Comparison of ENCODE assay signal across 27 mouse cellular contexts in the genomic region with DNA sequence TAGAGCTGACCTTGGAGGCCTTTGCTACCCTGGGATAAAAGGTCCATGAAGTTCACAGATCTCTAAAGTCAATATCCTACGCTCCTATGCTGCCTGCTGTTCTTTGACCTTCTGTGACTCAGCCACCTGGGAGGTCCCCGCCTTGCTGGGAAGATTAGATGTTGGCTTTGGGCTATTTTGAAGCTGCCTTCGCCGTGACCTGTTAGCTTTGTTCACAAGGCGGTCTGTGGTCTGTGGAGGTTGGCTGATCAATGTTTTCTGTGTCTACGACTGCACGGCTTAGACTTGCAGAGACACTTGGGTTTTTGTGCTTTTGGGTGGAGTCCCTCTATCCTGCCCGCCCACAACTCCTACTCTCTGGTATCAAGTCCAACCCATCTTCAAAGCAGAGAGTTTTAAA. TPM values are rescaled to one million over a fixed set of nuclear protein-coding genes. Genes with fewer than 3 reads are reported as not detected.
DNase-seq lines count a peak whose midpoint lies in the region; ATAC-seq lines count a peak whose summit lies in the region.
"Had no signal": no experiment of that assay in that cellular context is flagged by ENCODE, and none has a peak within 500 bp of the region (broad histone marks: within the 10 kb centered on the region; RNA-seq: fewer than 3 reads in every experiment).

No protein-coding gene starts in this region.

- DNase-seq in ZHBTc4 (ENCODE audit: low read depth, low spot score) = peak; percentile 60
- DNase-seq in forebrain, embryonic 14.5 days (ENCODE audit: low spot score) = no peak
- DNase-seq in lung, adult 18-20 months = no peak
- DNase-seq in thymus, postnatal 0 days (ENCODE audit: low spot score) = no peak
- DNase-seq: adrenal gland, postnatal 36 days; cerebellum, adult 9-11 months; gastrocnemius, postnatal 10 days; kidney, adult 11 months; kidney, postnatal 36 days; lung, postnatal 10 days; thymus, adult 18-20 months; thymus, postnatal 4 days had no signal

- H3K4me1 ChIP-seq in intestine, embryonic 16.5 days (ENCODE audit: control insufficient read depth, insufficient read depth, low read length) = no peaks in the 10 kb centered on the region
- no peaks in the 10 kb centered on the region for H3K4me1 ChIP-seq in intestine, embryonic 15.5 days (replicated peaks)
- peaks cover 5% of the 10 kb centered on the region; the same call in 1 of the 2 replicates for H3K4me1 ChIP-seq in stomach, embryonic 14.5 days (ENCODE audit: control insufficient read depth, insufficient read depth, low read length)
- peaks cover under 1% of the 10 kb centered on the region; the same call in 1 of the 2 replicates for H3K4me1 ChIP-seq in forebrain, embryonic 14.5 days (ENCODE audit: control insufficient read depth, insufficient read depth, low read length)
- H3K4me1 ChIP-seq: embryonic facial prominence, embryonic 15.5 days; hindbrain, embryonic 15.5 days had no signal

- H3K9me3 ChIP-seq in intestine, embryonic 16.5 days (ENCODE audit: control insufficient read depth, low read length) = no peaks in the 10 kb centered on the region
- no peaks in the 10 kb centered on the region for H3K9me3 ChIP-seq in intestine, embryonic 15.5 days
- no peaks in the 10 kb centered on the region for H3K9me3 ChIP-seq in stomach, embryonic 14.5 days (ENCODE audit: control insufficient read depth, low read depth, low read length)
- H3K9me3 ChIP-seq in forebrain, embryonic 14.5 days (replicated peaks; ENCODE audit: control insufficient read depth, low read length) = no peaks in the 10 kb centered on the region
- H3K9me3 ChIP-seq: embryonic facial prominence, embryonic 15.5 days; hindbrain, embryonic 15.5 days; kidney, embryonic 15.5 days; midbrain, embryonic 10.5 days; neural tube, embryonic 15.5 days had no signal

- H3K27me3 ChIP-seq in intestine, embryonic 16.5 days (replicated peaks; ENCODE audit: control insufficient read depth, insufficient read depth, low read length) = no peaks in the 10 kb centered on the region
- no peaks in the 10 kb centered on the region for H3K27me3 ChIP-seq in intestine, embryonic 15.5 days (replicated peaks)
- no peaks in the 10 kb centered on the region for H3K27me3 ChIP-seq in stomach, embryonic 14.5 days (ENCODE audit: control insufficient read depth, insufficient read depth, low read length)
- no peaks in the 10 kb centered on the region for H3K27me3 ChIP-seq in forebrain, embryonic 14.5 days (replicated peaks; ENCODE audit: control insufficient read depth, insufficient read depth, low read length)
- H3K27me3 ChIP-seq: embryonic facial prominence, embryonic 15.5 days; hindbrain, embryonic 15.5 days; kidney, embryonic 15.5 days; neural tube, embryonic 15.5 days had no signal

- no peak overlapping the region for H3K9ac ChIP-seq in intestine, embryonic 16.5 days (ENCODE audit: low read depth, low read length)
- no peak overlapping the region for H3K9ac ChIP-seq in intestine, embryonic 15.5 days
- H3K9ac ChIP-seq in stomach, embryonic 14.5 days (replicated peaks; ENCODE audit: low read depth, low read length) = no peak overlapping the region
- H3K9ac ChIP-seq in forebrain, embryonic 14.5 days (ENCODE audit: low read length) = no peak overlapping the region
- H3K9ac ChIP-seq: embryonic facial prominence, embryonic 15.5 days; hindbrain, embryonic 15.5 days; kidney, embryonic 15.5 days; neural tube, embryonic 15.5 days had no signal

- 73% methylated on average over 8 of the region's 8 CpGs for WGBS in intestine, embryonic 16.5 days
- 65% methylated on average over 8 of the region's 8 CpGs for WGBS in intestine, embryonic 15.5 days
- 65% methylated on average over 8 of the region's 8 CpGs for whole genome bisulfite sequencing in stomach, embryonic 14.5 days
- 88% methylated on average over 8 of the region's 8 CpGs for WGBS in forebrain, embryonic 14.5 days

- H3K36me3 ChIP-seq in intestine, embryonic 16.5 days (ENCODE audit: control insufficient read depth, insufficient read depth, low read length) = no peaks in the 10 kb centered on the region
- H3K36me3 ChIP-seq in intestine, embryonic 15.5 days = no peaks in the 10 kb centered on the region
- no peaks in the 10 kb centered on the region for H3K36me3 ChIP-seq in stomach, embryonic 14.5 days (ENCODE audit: control insufficient read depth, insufficient read depth, low read length)
- no peaks in the 10 kb centered on the region for H3K36me3 ChIP-seq in forebrain, embryonic 14.5 days (ENCODE audit: control insufficient read depth, insufficient read depth, low read length)
- H3K36me3 ChIP-seq: embryonic facial prominence, embryonic 15.5 days; hindbrain, embryonic 15.5 days; kidney, embryonic 15.5 days; midbrain, embryonic 10.5 days; neural tube, embryonic 15.5 days had no signal

- H3K4me3 ChIP-seq in intestine, embryonic 16.5 days (ENCODE audit: low read length) = no peak overlapping the region
- no peak overlapping the region for H3K4me3 ChIP-seq in intestine, embryonic 15.5 days (replicated peaks)
- no peak overlapping the region for H3K4me3 ChIP-seq in stomach, embryonic 14.5 days (ENCODE audit: low read depth, low read length)
- H3K4me3 ChIP-seq in forebrain, embryonic 14.5 days (ENCODE audit: low read depth, low read length) = no peak overlapping the region
- H3K4me3 ChIP-seq: embryonic facial prominence, embryonic 15.5 days; hindbrain, embryonic 15.5 days; kidney, embryonic 15.5 days; midbrain, embryonic 10.5 days; neural tube, embryonic 15.5 days had no signal

- H3K27ac ChIP-seq in intestine, embryonic 16.5 days (ENCODE audit: low read length) = no peak overlapping the region
- no peak overlapping the region for H3K27ac ChIP-seq in intestine, embryonic 15.5 days
- no peak overlapping the region for H3K27ac ChIP-seq in stomach, embryonic 14.5 days (ENCODE audit: low read length)
- no peak overlapping the region for H3K27ac ChIP-seq in forebrain, embryonic 14.5 days (ENCODE audit: low read depth, low read length)
- H3K27ac ChIP-seq: embryonic facial prominence, embryonic 15.5 days; hindbrain, embryonic 15.5 days; kidney, embryonic 15.5 days; midbrain, embryonic 10.5 days; neural tube, embryonic 15.5 days had no signal

- ATAC-seq in intestine, embryonic 16.5 days = peak; percentile 52; the same call in 1 of the 2 replicates
- ATAC-seq in intestine, embryonic 15.5 days = no peak
- ATAC-seq in stomach, embryonic 14.5 days (ENCODE audit: insufficient number of reproducible peaks, insufficient read depth, low FRiP score, low read depth) = peak; percentile 46; the same call in 1 of the 2 replicates
- no peak for ATAC-seq in forebrain, embryonic 14.5 days
- ATAC-seq: forebrain, embryonic 16.5 days had no signal

- H3K4me2 ChIP-seq in intestine, embryonic 16.5 days (ENCODE audit: low read depth, low read length) = no peak overlapping the region
- H3K4me2 ChIP-seq in intestine, embryonic 15.5 days (replicated peaks) = no peak overlapping the region
- no peak overlapping the region for H3K4me2 ChIP-seq in stomach, embryonic 14.5 days (replicated peaks; ENCODE audit: low read depth, low read length)
- no peak overlapping the region for H3K4me2 ChIP-seq in forebrain, embryonic 14.5 days (ENCODE audit: low read length)
- H3K4me2 ChIP-seq: embryonic facial prominence, embryonic 15.5 days; heart, embryonic 11.5 days; hindbrain, embryonic 15.5 days; kidney, embryonic 15.5 days; neural tube, embryonic 15.5 days had no signal

RNA-seq across cellular contexts. Expression of gene Gm11011, which starts 2.9 kb away (rescaled TPM):
- not detected in 2 replicates for polyA plus RNA-seq in intestine, embryonic 16.5 days (2015; fragmentation: Nextera tagmentation; extraction: Ambion mirVana)
- not detected in 2 replicates for polyA plus RNA-seq in intestine, embryonic 15.5 days (2015; fragmentation: Nextera tagmentation; extraction: Ambion mirVana)
- polyA plus RNA-seq in stomach, embryonic 14.5 days (2014; fragmentation: Nextera tagmentation; extraction: Ambion mirVana) = not detected in 2 replicates
- not detected in 2 replicates for polyA plus RNA-seq in forebrain, embryonic 14.5 days (2014; fragmentation: Nextera tagmentation; extraction: Ambion mirVana)
- not detected in 2 replicates for polyA plus RNA-seq in thymus, postnatal 0 days (2015; fragmentation: Nextera tagmentation; extraction: Ambion mirVana)
- polyA plus RNA-seq: cortical plate, adult 2 months; embryonic facial prominence, embryonic 15.5 days; forebrain, embryonic 16.5 days; heart, embryonic 11.5 days; heart, postnatal 0 days; hindbrain, embryonic 15.5 days; kidney, embryonic 15.5 days; liver, adult 2 months; liver, embryonic 16.5 days; midbrain, embryonic 10.5 days; midbrain, postnatal 0 days; neural tube, embryonic 15.5 days had no signal

RNA-seq across cellular contexts. Expression of gene Tshz2, which starts 42.4 kb away (rescaled TPM):
- 12.7 and 14.0 TPM in 2 replicates for polyA plus RNA-seq in intestine, embryonic 16.5 days (2015; fragmentation: Nextera tagmentation; extraction: Ambion mirVana)
- 15.8 and 17.2 TPM in 2 replicates for polyA plus RNA-seq in intestine, embryonic 15.5 days (2015; fragmentation: Nextera tagmentation; extraction: Ambion mirVana)
- polyA plus RNA-seq in stomach, embryonic 14.5 days (2014; fragmentation: Nextera tagmentation; extraction: Ambion mirVana) = 18.0 and 20.1 TPM in 2 replicates
- polyA plus RNA-seq in forebrain, embryonic 14.5 days (2014; fragmentation: Nextera tagmentation; extraction: Ambion mirVana) = 3.4 and 5.9 TPM in 2 replicates
- 1.1 and 1.7 TPM in 2 replicates for polyA plus RNA-seq in thymus, postnatal 0 days (2015; fragmentation: Nextera tagmentation; extraction: Ambion mirVana)

Comparison
In these comparisons a context has a peak if more than half of its experiments do, and no peak if none do; other contexts are left out.
1. ATAC-seq: peak in intestine, embryonic 16.5 days (single experiment) and stomach, embryonic 14.5 days (single experiment); none in intestine, embryonic 15.5 days (single experiment) and forebrain, embryonic 14.5 days (single experiment).